Mouse (Mus musculus): ENCODE measurements around the gene Kcnk12. TPM values are rescaled to one million over a fixed set of nuclear protein-coding genes. Genes with fewer than 3 reads are reported as not detected.
A peak's percentile ranks its signal among the peaks of the same experiment; 100 is the strongest.

The Kcnk12 gene
- polyA plus RNA-seq, 1 experiment from 2014 or later: not detected

DNA sequence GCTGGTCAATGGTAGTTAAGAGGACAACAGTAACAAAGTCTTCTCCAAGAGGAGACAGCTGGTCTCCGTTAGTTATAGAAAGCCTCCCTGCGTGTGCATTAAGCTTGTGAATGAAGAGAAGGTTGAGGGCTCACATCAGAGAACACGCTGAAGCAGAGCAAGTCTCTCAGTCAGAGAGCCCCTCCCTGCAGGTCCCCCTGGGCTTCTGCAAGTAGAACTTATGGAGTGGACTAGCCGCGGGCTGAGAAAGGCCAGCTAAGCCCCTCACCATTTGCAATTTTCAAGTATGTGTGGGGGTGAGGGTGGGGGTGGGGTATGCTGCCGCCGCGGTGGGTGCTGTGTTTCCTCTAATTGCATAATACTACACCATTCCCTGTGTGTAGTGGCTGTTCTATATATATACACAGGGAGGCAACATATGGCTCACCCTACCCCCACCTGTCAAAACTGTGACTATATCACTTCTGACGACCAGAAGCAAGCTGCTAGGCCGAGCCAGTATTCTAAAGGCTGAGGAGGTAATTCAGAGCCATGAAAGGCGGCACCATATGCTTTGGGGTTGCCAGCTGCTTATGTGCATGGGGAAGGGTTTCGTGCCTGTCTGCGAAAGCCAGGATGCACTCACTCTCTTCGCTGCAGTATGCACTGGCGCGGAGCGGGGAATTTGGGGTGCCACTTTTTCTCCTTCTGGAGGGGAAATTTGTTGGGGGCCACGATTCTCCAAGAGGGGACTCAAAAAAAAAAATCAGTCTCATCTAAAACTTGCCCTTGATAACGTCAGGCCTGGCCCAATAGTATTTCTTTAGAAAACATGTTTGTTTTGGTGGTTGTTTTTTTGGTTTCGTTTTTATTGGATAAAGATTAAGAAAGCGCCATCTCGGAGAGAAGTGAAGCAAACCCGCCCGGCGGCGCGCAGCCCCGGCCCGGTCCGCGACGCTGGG is 52.5 kb downstream of the Kcnk12 start:
- Histone ChIP-seq H3K4me1 (peaks cover 17% of the 10 kb centered on the region), H3K36me3 (no peaks in the 10 kb centered on the region), H3K9ac (peak overlapping the region; percentile 61), H3K27me3 (peaks cover 72% of the 10 kb centered on the region), H3K9me3 (peaks cover 8% of the 10 kb centered on the region; the same call in 1 of the 2 replicates), H3K4me2 (replicated peaks) (peak overlapping the region; percentile 99), H3K4me3 (peak overlapping the region; percentile 63), H3K27ac (no peak overlapping the region)
- WGBS: 9% methylated on average over 32 of the region's 32 CpGs
- peak; percentile 68 for ATAC-seq (ENCODE audit: low FRiP score, low read depth)

DNA sequence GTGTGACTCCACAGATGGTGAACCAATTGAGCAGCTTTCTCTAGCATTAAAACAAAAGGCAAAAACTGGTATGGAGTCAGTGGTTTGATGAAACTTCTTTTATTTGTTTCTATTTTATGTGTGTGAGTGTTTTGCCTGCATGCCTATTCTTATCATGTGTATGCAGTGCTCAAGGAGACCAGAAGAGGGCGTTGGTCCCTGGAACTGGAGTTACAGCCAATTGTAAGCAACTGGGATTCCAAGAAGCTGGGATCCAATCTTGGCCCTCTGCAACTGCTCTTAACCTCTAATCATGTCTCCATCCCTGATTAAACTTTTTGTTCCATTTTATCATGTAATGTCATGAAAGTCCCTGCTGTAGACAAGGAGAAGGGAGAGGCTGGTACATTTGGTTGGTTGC is 58.0 kb downstream of the Kcnk12 start:
- H3K36me3 ChIP-seq: no peaks in the 10 kb centered on the region
- H3K4me1 ChIP-seq: peaks cover 2% of the 10 kb centered on the region; the same call in 1 of the 2 replicates
- WGBS: 41% methylated on average over 1 of the region's 1 CpGs
- no peak for ATAC-seq (ENCODE audit: low FRiP score, low read depth)
- peaks cover 33% of the 10 kb centered on the region for H3K27me3 ChIP-seq
- no peak overlapping the region for H3K27ac ChIP-seq
- no peak overlapping the region for H3K4me2 ChIP-seq (replicated peaks)
- H3K9ac ChIP-seq: no peak overlapping the region
- no peak overlapping the region for H3K4me3 ChIP-seq
- no peaks in the 10 kb centered on the region for H3K9me3 ChIP-seq

DNA sequence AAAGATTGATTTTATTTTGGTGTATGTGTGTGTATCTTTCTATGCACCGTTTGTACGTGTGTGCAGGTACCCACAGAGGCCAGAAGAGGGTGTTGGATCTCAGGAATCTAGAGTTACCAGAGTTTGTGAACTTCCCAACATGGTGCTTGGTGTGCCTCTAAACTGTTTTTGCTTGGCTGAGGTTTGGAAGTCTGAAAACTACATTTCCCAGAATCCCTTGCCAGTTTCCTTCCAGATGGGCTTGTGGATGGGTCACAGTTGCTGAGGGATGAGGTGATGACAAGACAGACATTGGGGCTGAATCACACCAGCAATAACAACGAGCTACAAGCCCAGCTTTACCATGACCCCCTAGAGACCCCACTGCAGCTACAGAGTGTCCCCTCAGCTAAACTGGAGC is 60.6 kb downstream of the Kcnk12 start:
- Histone ChIP-seq H3K4me1 (0 out of 2 replicates have a peak, but pooled peaks cover under 1% of the 10 kb centered on the region), H3K27ac (no peak overlapping the region), H3K9me3 (no peaks in the 10 kb centered on the region), H3K4me2 (replicated peaks) (no peak overlapping the region), H3K27me3 (0 out of 2 replicates have a peak, but pooled peaks cover 7% of the 10 kb centered on the region), H3K36me3 (no peaks in the 10 kb centered on the region), H3K9ac (no peak overlapping the region), H3K4me3 (no peak overlapping the region)
- ATAC-seq (ENCODE audit: low FRiP score, low read depth): no peak
- 71% methylated on average over 3 of the region's 3 CpGs for WGBS

DNA sequence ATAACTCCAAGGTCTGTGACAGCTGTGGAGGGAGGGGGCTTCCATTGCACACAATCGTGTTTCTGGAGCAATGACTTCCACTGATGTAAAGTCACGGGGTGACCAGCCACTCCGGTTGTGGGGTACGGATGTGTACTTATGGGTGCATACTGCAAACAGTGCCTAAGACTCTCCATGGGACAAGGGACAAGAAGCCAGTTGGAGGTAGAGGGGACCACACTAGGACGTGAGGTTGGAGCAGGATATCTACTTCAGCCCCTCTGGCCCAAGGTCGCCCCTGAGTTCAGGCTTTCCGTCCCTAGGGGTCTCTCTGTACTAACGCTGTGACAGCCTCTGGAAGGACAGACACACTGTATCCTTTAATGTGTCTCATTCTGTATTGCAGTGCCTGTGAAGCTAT is 63.3 kb downstream of the Kcnk12 start:
- Histone ChIP-seq H3K27ac (no peak overlapping the region), H3K4me2 (replicated peaks) (no peak overlapping the region), H3K4me1 (0 out of 2 replicates have a peak, but pooled peaks cover 3% of the 10 kb centered on the region), H3K9me3 (peaks cover 7% of the 10 kb centered on the region; the same call in 1 of the 2 replicates), H3K9ac (no peak overlapping the region), H3K27me3 (no peaks in the 10 kb centered on the region), H3K4me3 (no peak overlapping the region), H3K36me3 (no peaks in the 10 kb centered on the region)
- no peak for ATAC-seq (ENCODE audit: low FRiP score, low read depth)
- 83% methylated on average over 8 of the region's 8 CpGs for WGBS

DNA sequence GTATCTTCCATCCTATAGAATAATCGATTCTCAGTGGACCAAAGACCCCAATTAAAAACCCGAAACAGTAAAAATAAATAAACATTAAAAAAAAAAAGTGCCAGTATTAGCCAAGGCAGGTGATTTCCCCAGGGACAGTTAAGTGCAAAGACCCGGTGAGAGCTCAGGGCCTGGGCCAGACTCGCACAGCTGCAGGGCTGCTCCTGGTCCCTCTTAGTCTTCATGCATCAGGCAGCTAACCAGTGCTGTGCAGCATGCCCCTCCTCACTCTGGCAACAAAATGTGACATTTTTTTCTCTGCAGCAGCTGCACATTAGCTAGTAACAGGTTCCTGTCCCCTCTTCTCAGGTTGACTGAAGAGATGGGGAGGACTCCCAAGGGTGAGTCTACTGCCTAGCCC is 65.8 kb downstream of the Kcnk12 start:
- 55% methylated on average over 4 of the region's 4 CpGs for WGBS
- Histone ChIP-seq H3K4me3 (no peak overlapping the region), H3K4me1 (0 out of 2 replicates have a peak, but pooled peaks cover 3% of the 10 kb centered on the region), H3K27me3 (no peaks in the 10 kb centered on the region), H3K27ac (no peak overlapping the region), H3K36me3 (peaks cover 5% of the 10 kb centered on the region; the same call in 1 of the 2 replicates), H3K9me3 (peaks cover 15% of the 10 kb centered on the region; the same call in 1 of the 2 replicates), H3K9ac (no peak overlapping the region), H3K4me2 (replicated peaks) (no peak overlapping the region)
- ATAC-seq (ENCODE audit: low FRiP score, low read depth): no peak; the same call in 1 of the 2 replicates

DNA sequence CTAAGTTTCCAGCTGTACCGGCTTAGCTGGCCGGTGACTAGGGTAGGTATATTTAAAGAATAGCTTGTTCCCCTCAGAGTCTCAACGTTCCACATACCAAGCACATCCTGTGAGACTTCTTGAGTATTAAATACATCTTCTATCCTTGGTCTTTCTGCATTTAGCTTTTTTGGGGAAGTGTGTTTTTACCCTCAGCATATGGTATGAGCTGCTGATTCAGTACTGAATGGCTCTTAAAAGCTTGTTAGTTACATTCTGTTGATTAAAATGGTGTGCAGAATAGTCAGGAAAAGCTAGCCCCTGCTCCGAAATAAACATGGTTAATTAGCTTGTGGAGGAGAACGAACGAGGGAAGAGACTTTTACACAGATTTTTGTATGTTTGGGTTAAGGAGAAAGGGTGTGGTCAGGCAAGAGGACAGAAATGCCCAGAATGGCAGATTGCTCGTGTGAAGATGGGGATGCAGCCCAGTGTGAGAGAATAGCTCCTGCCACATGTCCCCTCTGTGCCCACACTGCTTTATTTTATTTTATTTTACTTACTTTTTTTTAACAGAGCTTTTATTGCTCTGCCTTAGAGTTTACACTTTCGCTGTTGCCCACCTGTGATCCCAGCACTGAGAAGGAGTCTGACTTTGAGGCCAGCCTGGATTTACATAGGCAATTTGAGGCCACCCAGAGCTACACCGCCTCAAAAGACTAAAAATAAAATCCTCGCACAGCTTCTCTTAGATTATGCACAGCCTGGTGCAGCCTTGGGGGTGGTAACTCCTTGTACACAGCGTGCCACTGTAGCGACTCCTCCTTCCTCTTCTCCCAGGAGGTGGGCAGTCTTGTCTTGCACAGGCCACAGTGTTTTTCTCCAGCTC is 71.1 kb downstream of the Kcnk12 start:
- Histone ChIP-seq H3K4me1 (no peaks in the 10 kb centered on the region), H3K4me2 (replicated peaks) (no peak overlapping the region), H3K36me3 (peaks cover 45% of the 10 kb centered on the region), H3K27ac (no peak overlapping the region), H3K9me3 (peaks cover 17% of the 10 kb centered on the region; the same call in 1 of the 2 replicates), H3K9ac (no peak overlapping the region), H3K27me3 (no peaks in the 10 kb centered on the region), H3K4me3 (no peak overlapping the region)
- no peak for ATAC-seq (ENCODE audit: low FRiP score, low read depth)
- WGBS: 90% methylated on average over 12 of the region's 12 CpGs

DNA sequence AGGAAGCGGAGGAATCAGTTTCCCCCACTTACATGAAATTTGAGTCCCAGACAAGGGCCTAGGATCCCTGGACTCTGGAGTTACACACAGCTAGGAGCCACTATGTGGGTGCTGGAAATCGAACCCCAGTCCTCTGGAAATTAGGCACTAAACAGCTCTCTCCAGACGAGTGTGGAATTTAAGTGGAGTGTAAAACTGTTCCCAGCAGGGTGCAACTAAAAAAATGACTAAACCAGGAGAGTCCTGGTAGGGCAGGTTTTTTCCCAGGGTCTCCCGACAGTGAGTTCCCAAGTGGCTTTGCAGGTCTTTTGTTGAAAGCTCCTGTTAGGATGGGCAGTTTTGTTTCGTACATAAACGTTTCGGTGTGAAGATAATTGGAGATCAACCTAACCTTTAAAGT is 73.1 kb downstream of the Kcnk12 start:
- Histone ChIP-seq H3K36me3 (peaks cover 62% of the 10 kb centered on the region), H3K27ac (no peak overlapping the region), H3K4me2 (replicated peaks) (no peak overlapping the region), H3K9me3 (peaks cover 13% of the 10 kb centered on the region; the same call in 1 of the 2 replicates), H3K4me1 (no peaks in the 10 kb centered on the region), H3K9ac (no peak overlapping the region), H3K4me3 (no peak overlapping the region), H3K27me3 (no peaks in the 10 kb centered on the region)
- ATAC-seq (ENCODE audit: low FRiP score, low read depth): no peak
- WGBS: 82% methylated on average over 7 of the region's 7 CpGs

DNA sequence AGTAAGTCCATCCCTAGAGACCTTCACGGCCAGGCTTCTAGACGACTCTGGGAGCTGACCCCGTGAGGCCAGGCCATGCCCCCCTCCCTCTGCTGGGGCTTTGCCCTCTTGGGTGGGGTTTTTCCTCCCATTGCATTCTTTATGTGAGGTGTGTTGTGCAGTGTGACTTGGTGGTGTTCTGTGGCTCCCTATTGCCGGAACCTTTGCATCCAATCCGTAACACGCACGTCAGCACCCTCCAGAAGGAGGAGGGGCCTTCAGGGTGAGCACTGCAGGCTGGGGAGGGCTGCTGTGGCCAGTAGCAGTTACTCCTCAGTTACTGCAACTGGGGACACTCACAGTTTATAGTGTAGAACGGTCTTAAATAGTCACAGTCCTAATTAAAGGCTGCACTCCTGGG is 97.7 kb downstream of the Kcnk12 start:
- ATAC-seq (ENCODE audit: low FRiP score, low read depth): no peak
- Histone ChIP-seq H3K4me1 (peaks cover 7% of the 10 kb centered on the region), H3K9ac (no peak overlapping the region), H3K36me3 (peaks cover 67% of the 10 kb centered on the region), H3K9me3 (no peaks in the 10 kb centered on the region), H3K27ac (no peak overlapping the region), H3K4me2 (replicated peaks) (no peak overlapping the region), H3K27me3 (no peaks in the 10 kb centered on the region), H3K4me3 (no peak overlapping the region)
- WGBS: 61% methylated on average over 8 of the region's 8 CpGs

DNA sequence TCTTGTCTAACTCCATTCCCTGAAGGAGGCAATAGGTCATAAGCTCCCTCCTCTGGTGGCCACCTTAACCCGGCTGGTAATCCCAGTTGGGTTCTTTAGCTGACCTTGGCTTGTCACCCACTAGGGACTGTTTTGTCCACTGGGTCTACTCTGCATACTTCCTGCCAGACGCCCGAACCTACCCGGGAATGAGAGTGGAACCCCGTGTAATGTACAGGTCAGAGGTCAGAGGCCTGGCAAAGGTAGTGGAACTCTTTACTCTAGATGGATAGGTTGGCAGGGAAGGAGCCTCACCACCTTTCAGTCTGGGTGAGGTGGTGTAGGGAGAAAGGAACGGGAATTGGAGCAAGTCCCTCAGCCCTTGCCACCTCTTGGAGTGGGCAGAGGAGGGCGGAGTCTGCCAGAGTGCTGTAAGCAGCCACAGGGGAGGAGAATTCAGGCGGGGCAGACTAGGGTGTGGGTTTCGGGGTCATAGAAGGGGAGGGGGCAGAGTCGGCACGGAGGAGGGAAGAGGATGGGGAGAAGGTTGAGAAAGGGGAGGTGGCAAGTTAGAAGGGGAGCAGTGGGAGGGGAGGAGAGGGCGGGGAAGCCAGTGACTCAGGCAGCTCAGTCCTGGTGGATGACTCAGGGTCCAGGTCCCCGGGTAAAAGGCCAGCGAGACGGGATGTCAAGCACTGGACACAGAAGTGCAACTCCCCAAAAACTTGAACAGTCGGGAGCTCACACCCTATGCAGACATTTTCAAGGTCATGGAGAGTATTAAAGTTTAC is 98.6 kb downstream of the Kcnk12 start:
- ATAC-seq (ENCODE audit: low FRiP score, low read depth): no peak
- no peaks in the 10 kb centered on the region for H3K9me3 ChIP-seq
- no peak overlapping the region for H3K4me2 ChIP-seq (replicated peaks)
- H3K4me1 ChIP-seq: peaks cover 7% of the 10 kb centered on the region
- no peak overlapping the region for H3K4me3 ChIP-seq
- no peaks in the 10 kb centered on the region for H3K27me3 ChIP-seq
- peaks cover 69% of the 10 kb centered on the region for H3K36me3 ChIP-seq
- 72% methylated on average over 16 of the region's 16 CpGs for WGBS
- no peak overlapping the region for H3K9ac ChIP-seq
- no peak overlapping the region for H3K27ac ChIP-seq

DNA sequence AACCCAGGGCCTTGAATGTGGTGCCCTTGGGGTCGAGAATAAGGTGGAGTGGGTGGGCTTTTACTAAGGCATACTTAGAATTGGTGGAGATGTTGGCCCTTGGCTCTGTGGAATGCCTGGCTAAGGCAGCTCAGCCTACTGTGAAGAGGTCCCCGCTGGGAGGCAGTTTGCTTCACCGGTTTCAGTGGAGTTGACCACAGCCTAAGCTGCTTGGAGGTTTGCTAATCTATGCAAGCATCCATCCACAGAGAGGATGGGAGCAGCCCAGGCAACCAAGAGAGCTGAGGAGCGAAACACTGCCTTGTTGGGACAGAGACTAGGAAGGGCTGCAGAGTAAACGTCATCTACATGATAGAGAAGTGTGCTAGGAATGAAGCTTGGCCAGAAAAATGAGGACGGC is 101.0 kb downstream of the Kcnk12 start:
- H3K9ac ChIP-seq: no peak overlapping the region
- H3K4me2 ChIP-seq (replicated peaks): no peak overlapping the region
- 85% methylated on average over 6 of the region's 6 CpGs for WGBS
- no peak overlapping the region for H3K4me3 ChIP-seq
- H3K27ac ChIP-seq: no peak overlapping the region
- no peaks in the 10 kb centered on the region for H3K9me3 ChIP-seq
- no peak for ATAC-seq (ENCODE audit: low FRiP score, low read depth)
- peaks cover 70% of the 10 kb centered on the region for H3K36me3 ChIP-seq
- no peaks in the 10 kb centered on the region for H3K27me3 ChIP-seq
- peaks cover 7% of the 10 kb centered on the region for H3K4me1 ChIP-seq

DNA sequence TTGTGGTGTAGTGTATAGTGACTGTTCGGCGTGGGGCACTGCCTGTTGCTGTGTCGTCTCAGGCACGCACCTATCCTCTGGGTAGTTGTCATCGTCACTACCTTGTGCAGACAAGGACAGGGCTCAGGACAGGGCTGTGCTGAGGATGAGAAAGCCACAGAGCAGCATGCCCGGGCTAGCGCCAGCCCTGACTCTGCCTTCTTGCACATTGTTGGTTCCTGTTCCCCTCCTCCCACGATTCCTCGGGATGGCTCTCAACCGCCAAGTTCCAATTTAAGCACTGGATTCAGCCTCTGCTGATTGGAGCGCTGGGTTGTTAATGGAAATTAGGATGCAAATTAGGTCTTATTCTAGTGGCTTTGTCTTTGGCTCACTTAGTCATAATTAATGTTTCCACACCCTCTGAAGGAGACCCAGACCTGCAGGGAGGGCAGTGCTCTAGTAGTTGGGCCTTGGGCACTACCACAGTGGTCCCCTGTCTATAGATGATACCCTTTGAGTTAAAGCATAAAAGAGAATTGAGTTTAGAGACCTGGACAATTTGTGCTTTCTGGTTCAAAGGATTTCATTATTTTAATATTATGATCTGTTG is 101.8 kb downstream of the Kcnk12 start:
- H3K27ac ChIP-seq: no peak overlapping the region
- peaks cover 7% of the 10 kb centered on the region for H3K4me1 ChIP-seq
- peaks cover 68% of the 10 kb centered on the region for H3K36me3 ChIP-seq
- no peaks in the 10 kb centered on the region for H3K9me3 ChIP-seq
- 90% methylated on average over 11 of the region's 11 CpGs for WGBS
- no peak for ATAC-seq (ENCODE audit: low FRiP score, low read depth)
- H3K9ac ChIP-seq: no peak overlapping the region
- H3K4me2 ChIP-seq (replicated peaks): no peak overlapping the region
- no peak overlapping the region for H3K4me3 ChIP-seq
- no peaks in the 10 kb centered on the region for H3K27me3 ChIP-seq
